Mouse (Mus musculus) hindbrain, embryonic 14.5 days (tissue): ENCODE results near the gene Ilf3. TPM values are rescaled to one million over a fixed set of nuclear protein-coding genes. Genes with fewer than 3 reads are reported as not detected.

Experiments
- ATAC-seq: fragments of 200-750 bp; cut with Nextera tagmentation; 2 replicates; pipeline ENCODE4 v1.8.0; 2017; ENCODE audit warnings: moderate number of reproducible peaks, mild to moderate bottlenecking, moderate TSS enrichment, moderate library complexity; ENCODE audit not compliant: low FRiP score
- DNase-seq: peaks from one replicate; pipeline ENCODE4 v3.0.0-alpha.2; 2015; ENCODE audit warnings: low spot score
- H3K27ac ChIP-seq: fragments of 300-500 bp; sonication (generic); 2 replicates; pipeline ENCODE4 v1.5.1; 2014; ENCODE audit warnings: mild to moderate bottlenecking, moderate library complexity
- H3K27me3 ChIP-seq: fragments of 300-500 bp; sonication (generic); 2 replicates; pipeline ENCODE4 v1.6.1; 2014; ENCODE audit warnings: mild to moderate bottlenecking, low read length, mixed read lengths; ENCODE audit not compliant: control insufficient read depth, insufficient read depth
- H3K36me3 ChIP-seq: fragments of 300-500 bp; sonication (generic); replicated peaks from 2 replicates; pipeline ENCODE4 v1.6.1; 2014; ENCODE audit not compliant: control insufficient read depth, insufficient read depth
- H3K4me1 ChIP-seq: fragments of 300-500 bp; sonication (generic); replicated peaks from 2 replicates; pipeline ENCODE4 v1.6.1; 2014; ENCODE audit warnings: antibody characterized with exemption, low read length, mixed read lengths; ENCODE audit not compliant: control insufficient read depth, insufficient read depth
- H3K4me2 ChIP-seq: fragments of 300-500 bp; sonication (generic); replicated peaks from 2 replicates; pipeline ENCODE4 v1.6.1; 2014; ENCODE audit warnings: mild to moderate bottlenecking, moderate library complexity
- H3K4me3 ChIP-seq: fragments of 300-500 bp; sonication (generic); replicated peaks from 2 replicates; pipeline ENCODE4 v1.5.1; 2014; ENCODE audit warnings: mild to moderate bottlenecking, low read length
- H3K9ac ChIP-seq: fragments of 300-500 bp; sonication (generic); 2 replicates; pipeline ENCODE4 v1.6.1; 2014
- H3K9me3 ChIP-seq: fragments of 300-500 bp; sonication (generic); 2 replicates; pipeline ENCODE4 v1.6.1; 2016; ENCODE audit warnings: low read length; ENCODE audit not compliant: control insufficient read depth
- WGBS: fragments of 180-500 bp; shearing (Covaris S2); extraction: QIAGEN DNeasy Blood & Tissue Kit; methylation state at CpG from one replicate; pipeline ENCODE4 v1.1.7; 2014; 5-methylcytosine and 5-hydroxymethylcytosine counted together
- polyA plus RNA-seq: library from polyadenylated mRNA; unstranded; fragments of >200 nt; fragmentation: Nextera tagmentation; extraction: Ambion mirVana; gene quantifications from 2 replicates; pipeline ENCODE4 v1.2.1, GENCODE M21; 2014

Ilf3 gene
- polyA plus RNA-seq, 1 experiment from 2014 or later: 201 TPM

GRCm38 (mm10) chr9:21439456-21439855, 71.8 kb downstream of the Ilf3 start:
- Histone ChIP-seq H3K27ac (no peak overlapping the region), H3K4me2 (no peak overlapping the region), H3K4me3 (no peak overlapping the region), H3K27me3 (no peaks in the 10 kb centered on the region), H3K4me1 (no peaks in the 10 kb centered on the region), H3K36me3 (no peaks in the 10 kb centered on the region), H3K9me3 (no peaks in the 10 kb centered on the region), H3K9ac (no peak overlapping the region)
- DNase-seq: no peak
- WGBS: 83% methylated on average over 3 of the region's 3 CpGs
- ATAC-seq: no peak

DNA sequence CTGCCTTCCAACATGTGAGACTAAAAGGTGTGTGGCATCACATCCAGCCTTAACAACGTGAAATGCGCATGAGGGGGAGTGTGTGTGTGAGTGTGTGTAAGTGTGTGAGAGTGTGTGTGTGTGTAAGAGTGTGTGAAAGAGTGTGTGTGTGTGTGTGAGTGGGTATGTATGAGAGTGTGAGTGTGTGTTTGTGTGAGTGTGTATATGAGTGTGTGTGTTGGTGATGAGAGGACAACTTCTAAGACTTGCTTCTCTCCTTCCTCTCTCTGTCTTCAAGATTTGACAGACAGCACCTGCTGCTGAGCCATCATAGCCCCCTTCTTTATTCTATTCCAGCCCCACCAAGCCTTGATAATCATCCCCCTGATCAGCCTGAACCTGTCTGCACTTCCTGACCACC, 72.2 kb downstream of the Ilf3 start:
- Histone ChIP-seq H3K4me3 (no peak overlapping the region), H3K27me3 (no peaks in the 10 kb centered on the region), H3K27ac (no peak overlapping the region), H3K36me3 (no peaks in the 10 kb centered on the region), H3K4me2 (no peak overlapping the region), H3K4me1 (no peaks in the 10 kb centered on the region), H3K9me3 (no peaks in the 10 kb centered on the region), H3K9ac (no peak overlapping the region)
- DNase-seq: no peak
- WGBS: 95% methylated on average over 2 of the region's 2 CpGs
- ATAC-seq: no peak

DNA sequence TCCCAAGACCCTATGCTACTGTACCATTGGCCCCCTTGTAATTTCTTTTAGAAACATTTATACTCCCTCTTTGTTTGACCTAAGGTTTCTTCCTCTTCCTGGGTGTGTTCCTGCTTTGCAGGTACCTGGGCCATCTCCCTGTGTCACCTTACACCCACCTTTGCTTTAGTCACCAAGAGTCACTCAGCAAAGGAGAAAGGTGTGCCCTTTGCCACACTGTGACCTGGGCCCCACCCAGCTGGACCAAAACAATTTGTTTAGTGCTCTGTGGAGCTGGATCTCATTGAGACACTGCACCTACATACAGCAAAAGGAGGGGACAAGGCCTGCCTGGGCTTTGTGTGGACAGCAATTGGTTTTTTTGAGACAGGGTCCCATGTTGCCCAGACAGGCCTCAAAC, 72.7 kb downstream of the Ilf3 start:
- no peaks in the 10 kb centered on the region for H3K4me1 ChIP-seq
- no peak overlapping the region for H3K4me2 ChIP-seq
- DNase-seq (no peak), ATAC-seq (no peak)
- no peaks in the 10 kb centered on the region for H3K27me3 ChIP-seq
- no peak overlapping the region for H3K27ac ChIP-seq
- no peaks in the 10 kb centered on the region for H3K9me3 ChIP-seq
- H3K4me3 ChIP-seq: no peak overlapping the region
- no peaks in the 10 kb centered on the region for H3K36me3 ChIP-seq
- H3K9ac ChIP-seq: no peak overlapping the region

DNA sequence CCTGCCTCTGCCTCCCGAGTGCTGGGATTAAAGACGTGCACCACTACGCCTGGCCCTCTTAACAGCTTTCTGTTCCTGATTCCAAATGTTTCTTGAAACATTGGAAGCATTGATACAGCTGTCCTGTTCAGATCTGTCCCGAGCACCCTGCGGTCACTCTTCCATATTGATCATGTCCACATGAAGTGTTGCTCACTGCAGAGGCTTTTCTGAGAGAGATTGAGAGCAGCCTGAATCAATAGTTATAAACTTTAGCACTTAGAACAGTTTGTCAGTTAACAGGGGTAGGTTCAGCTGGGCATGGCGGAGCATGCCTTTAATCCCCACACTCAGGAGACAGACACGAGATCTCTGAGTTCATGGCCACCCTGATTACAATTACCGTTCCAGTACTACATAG, 76.2 kb downstream of the Ilf3 start:
- no peak overlapping the region for H3K9ac ChIP-seq
- no peaks in the 10 kb centered on the region for H3K9me3 ChIP-seq
- WGBS: 96% methylated on average over 8 of the region's 8 CpGs
- ATAC-seq (no peak), DNase-seq (no peak)
- H3K27ac ChIP-seq: no peak overlapping the region
- no peak overlapping the region for H3K4me2 ChIP-seq
- no peaks in the 10 kb centered on the region for H3K36me3 ChIP-seq
- H3K4me1 ChIP-seq: no peaks in the 10 kb centered on the region
- H3K4me3 ChIP-seq: no peak overlapping the region
- no peaks in the 10 kb centered on the region for H3K27me3 ChIP-seq

GRCm38 (mm10) chr9:21444574-21444973, 76.9 kb downstream of the Ilf3 start:
- no peak for ATAC-seq
- no peak overlapping the region for H3K4me2 ChIP-seq
- H3K27me3 ChIP-seq: no peaks in the 10 kb centered on the region
- no peaks in the 10 kb centered on the region for H3K4me1 ChIP-seq
- 91% methylated on average over 4 of the region's 4 CpGs for WGBS
- H3K36me3 ChIP-seq: no peaks in the 10 kb centered on the region
- H3K4me3 ChIP-seq: no peak overlapping the region
- no peak overlapping the region for H3K27ac ChIP-seq
- H3K9me3 ChIP-seq: no peaks in the 10 kb centered on the region
- H3K9ac ChIP-seq: no peak overlapping the region
- DNase-seq: no peak

DNA sequence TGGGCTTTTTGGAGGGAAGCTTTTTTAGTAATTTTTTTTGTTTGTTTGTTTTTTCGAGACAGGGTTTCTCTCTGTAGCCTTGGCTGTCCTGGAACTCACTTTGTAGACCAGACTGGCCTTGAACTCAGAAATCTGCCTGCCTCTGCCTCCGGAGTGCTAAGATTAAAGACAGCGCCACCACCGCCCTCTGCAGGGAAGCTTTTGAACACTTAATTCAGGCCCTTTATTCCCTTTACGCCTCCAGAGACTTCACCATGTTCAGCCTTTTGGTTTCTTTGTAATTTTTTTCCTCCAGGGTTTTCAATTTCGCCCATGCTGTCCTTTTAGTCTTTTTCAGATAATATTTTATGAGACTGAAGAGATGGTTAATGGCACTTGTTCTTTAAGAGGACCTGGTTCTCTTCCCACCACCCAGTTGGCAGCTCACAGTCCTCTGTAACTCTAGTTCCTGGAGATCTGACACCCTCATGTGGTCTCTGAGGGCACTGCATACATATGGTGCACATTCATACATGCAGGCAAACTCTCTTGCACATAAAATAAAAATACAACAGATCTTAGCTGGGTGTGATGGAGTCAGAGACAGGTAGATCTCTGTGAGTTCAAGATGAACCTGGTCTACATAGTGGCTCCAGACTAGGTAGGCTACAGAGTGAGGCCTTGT, 77.5 kb downstream of the Ilf3 start:
- Histone ChIP-seq H3K27me3 (no peaks in the 10 kb centered on the region), H3K9me3 (no peaks in the 10 kb centered on the region), H3K4me3 (no peak overlapping the region), H3K4me2 (no peak overlapping the region), H3K36me3 (no peaks in the 10 kb centered on the region), H3K27ac (no peak overlapping the region), H3K4me1 (no peaks in the 10 kb centered on the region), H3K9ac (no peak overlapping the region)
- WGBS: 98% methylated on average over 6 of the region's 6 CpGs
- ATAC-seq: no peak
- no peak for DNase-seq

DNA sequence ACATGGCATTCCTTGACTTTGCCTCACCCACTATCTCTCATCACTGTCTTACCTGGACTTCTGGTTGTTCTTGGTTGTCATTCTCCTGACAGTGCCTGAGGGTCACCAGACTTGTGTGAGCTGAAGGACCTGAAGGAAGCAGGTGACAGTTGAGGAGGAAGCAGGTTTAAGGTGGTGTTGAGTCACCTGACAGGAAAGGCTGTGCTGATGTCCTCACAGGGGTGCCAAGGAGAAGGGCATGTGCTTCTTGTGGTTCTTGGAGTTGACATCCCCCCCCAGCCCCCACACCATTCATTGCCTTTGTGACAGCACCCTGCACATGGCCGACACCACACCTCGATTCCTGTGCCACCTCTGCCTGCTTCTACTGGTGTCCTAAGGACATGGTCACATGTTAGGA, 80.1 kb downstream of the Ilf3 start:
- Histone ChIP-seq H3K27ac (no peak overlapping the region), H3K9me3 (no peaks in the 10 kb centered on the region), H3K36me3 (no peaks in the 10 kb centered on the region), H3K4me1 (no peaks in the 10 kb centered on the region), H3K27me3 (no peaks in the 10 kb centered on the region), H3K4me2 (no peak overlapping the region), H3K9ac (no peak overlapping the region), H3K4me3 (no peak overlapping the region)
- DNase-seq (no peak), ATAC-seq (no peak)
- 93% methylated on average over 2 of the region's 2 CpGs for WGBS

DNA sequence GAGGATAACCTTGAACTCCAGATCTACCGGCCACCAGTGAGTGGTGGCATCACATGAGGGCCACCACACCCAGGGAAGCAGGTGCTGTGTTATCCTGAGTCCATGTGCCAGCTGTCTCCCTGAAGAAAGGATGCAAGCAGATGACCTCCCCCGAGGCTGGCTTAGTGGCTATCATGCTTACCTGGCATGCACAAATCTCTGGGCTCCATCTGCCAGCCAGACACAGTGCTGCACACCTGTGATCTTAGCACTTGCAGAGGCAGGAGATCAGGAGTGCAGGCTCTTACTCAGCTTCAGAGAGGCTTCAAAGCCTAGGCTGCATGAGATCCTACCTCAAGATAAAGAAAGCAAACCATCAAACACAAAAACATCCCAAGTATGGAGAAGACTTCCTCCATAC, 82.0 kb downstream of the Ilf3 start:
- H3K4me2 ChIP-seq: no peak overlapping the region
- DNase-seq (no peak), ATAC-seq (no peak)
- WGBS: 92% methylated on average over 2 of the region's 2 CpGs
- no peaks in the 10 kb centered on the region for H3K36me3 ChIP-seq
- no peak overlapping the region for H3K4me3 ChIP-seq
- H3K4me1 ChIP-seq: no peaks in the 10 kb centered on the region
- H3K9ac ChIP-seq: no peak overlapping the region
- no peaks in the 10 kb centered on the region for H3K9me3 ChIP-seq
- no peaks in the 10 kb centered on the region for H3K27me3 ChIP-seq
- H3K27ac ChIP-seq: no peak overlapping the region

DNA sequence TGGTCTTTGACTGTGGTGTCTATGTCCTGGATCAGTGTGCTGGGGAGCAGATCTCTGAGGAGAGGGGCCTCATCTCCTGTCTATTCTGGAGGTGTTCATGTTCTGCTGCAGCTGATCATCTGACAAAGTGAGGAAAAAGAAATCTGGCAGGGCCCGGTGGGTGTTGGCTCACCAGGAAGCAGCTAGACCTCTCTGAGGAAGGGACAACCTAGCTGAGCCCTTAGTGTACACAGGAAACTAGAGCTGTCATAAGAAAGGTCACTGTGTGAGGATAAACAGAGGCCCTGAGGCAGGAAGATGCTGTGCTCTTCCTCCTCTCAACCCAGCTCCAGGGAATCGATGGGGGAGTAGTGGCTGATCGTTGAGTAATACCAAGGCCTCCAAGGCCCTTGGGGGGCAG, 82.6 kb downstream of the Ilf3 start:
- Histone ChIP-seq H3K4me2 (no peak overlapping the region), H3K36me3 (no peaks in the 10 kb centered on the region), H3K9ac (no peak overlapping the region), H3K4me1 (no peaks in the 10 kb centered on the region), H3K27me3 (no peaks in the 10 kb centered on the region), H3K4me3 (no peak overlapping the region), H3K27ac (no peak overlapping the region), H3K9me3 (no peaks in the 10 kb centered on the region)
- 89% methylated on average over 3 of the region's 3 CpGs for WGBS
- DNase-seq (no peak), ATAC-seq (no peak)

DNA sequence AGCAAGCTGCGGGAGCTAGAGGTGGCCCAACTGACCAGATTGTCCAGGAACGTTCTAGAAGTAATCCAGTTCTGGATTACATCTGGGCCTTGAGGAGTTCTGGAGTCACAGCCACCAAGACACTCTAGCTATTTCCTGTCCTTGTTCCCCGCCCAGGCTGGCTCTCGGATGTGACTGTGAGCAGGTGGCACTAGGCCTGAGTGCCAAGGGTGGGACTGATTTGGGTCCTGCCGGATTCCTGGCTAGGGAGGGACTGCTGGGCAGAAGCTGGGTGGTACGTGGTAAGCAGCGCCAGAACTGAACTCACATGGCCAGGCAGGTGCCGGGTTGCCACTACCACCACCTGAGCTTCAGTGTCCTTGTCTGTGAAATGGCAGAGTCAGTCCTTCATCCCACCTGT, 83.7 kb downstream of the Ilf3 start:
- no peak for DNase-seq

More for the DNA sequence above, 83.7 kb downstream of the Ilf3 start:
- H3K27me3 ChIP-seq: no peaks in the 10 kb centered on the region
- H3K36me3 ChIP-seq: no peaks in the 10 kb centered on the region
- WGBS: 86% methylated on average over 8 of the region's 8 CpGs
- no peak overlapping the region for H3K4me3 ChIP-seq
- no peak overlapping the region for H3K9ac ChIP-seq
- H3K4me1 ChIP-seq: no peaks in the 10 kb centered on the region
- H3K27ac ChIP-seq: no peak overlapping the region
- ATAC-seq: no peak
- H3K9me3 ChIP-seq: no peaks in the 10 kb centered on the region
- H3K4me2 ChIP-seq: no peak overlapping the region
